Mouse (Mus musculus) lung, postnatal 36 days (tissue): ENCODE results near the gene Nav2.

Experiments
- DNase-seq: peaks from one replicate; pipeline ENCODE4 v3.0.0; 2022; ENCODE audit warnings: mixed read lengths

Nav2 gene

GRCm38 (mm10) chr7:49341151-49341918 is 432.8 kb downstream of the Nav2 start:
- DNase-seq, result no peak

- peak; percentile 53 for DNase-seq
These were observed 433.5 kb downstream of the Nav2 start for GRCm38 (mm10) chr7:49341919-49342529.

- DNase-seq, result no peak
These were observed 434.1 kb downstream of the Nav2 start for GRCm38 (mm10) chr7:49342556-49343080.

- DNase-seq, result peak; percentile 37
These were observed 434.6 kb downstream of the Nav2 start for GRCm38 (mm10) chr7:49343081-49343600.

- DNase-seq, result no peak
These were observed 435.4 kb downstream of the Nav2 start for GRCm38 (mm10) chr7:49343752-49344484.

GRCm38 (mm10) chr7:49347338-49348272 is 439.1 kb downstream of the Nav2 start:
- DNase-seq, result peak; percentile 76

- DNase-seq, result no peak
These were observed 440.1 kb downstream of the Nav2 start for GRCm38 (mm10) chr7:49348636-49349035.

GRCm38 (mm10) chr7:49350321-49351007 is 441.9 kb downstream of the Nav2 start:
- DNase-seq, result no peak

- DNase-seq, result peak; percentile 48
These were observed 443.2 kb downstream of the Nav2 start for GRCm38 (mm10) chr7:49351596-49352258.

GRCm38 (mm10) chr7:49357441-49358165 is 449.1 kb downstream of the Nav2 start:
- DNase-seq, result no peak

- DNase-seq, result no peak
These were observed 450.6 kb downstream of the Nav2 start for GRCm38 (mm10) chr7:49359120-49359519.

- DNase-seq, result no peak
These were observed 452.1 kb downstream of the Nav2 start for GRCm38 (mm10) chr7:49360597-49360996.

- DNase-seq, result no peak
These were observed 453.1 kb downstream of the Nav2 start for GRCm38 (mm10) chr7:49361465-49362090.

- DNase-seq, result no peak
These were observed 456.1 kb downstream of the Nav2 start for GRCm38 (mm10) chr7:49364486-49365162.

- DNase-seq, result no peak
These were observed 460.1 kb downstream of the Nav2 start for GRCm38 (mm10) chr7:49368590-49368989.

- no peak for DNase-seq
These were observed 460.5 kb downstream of the Nav2 start for GRCm38 (mm10) chr7:49369006-49369405.

GRCm38 (mm10) chr7:49369809-49370473 is 461.4 kb downstream of the Nav2 start:
- peak; percentile 26 for DNase-seq

GRCm38 (mm10) chr7:49371345-49371744 is 462.8 kb downstream of the Nav2 start:
- no peak for DNase-seq
